Comparison of ENCODE assay signal across 19 mouse cellular contexts in genomic region chr2:174754231-174754630, GRCm38 (mm10). TPM values are rescaled to one million over a fixed set of nuclear protein-coding genes. Genes with fewer than 3 reads are reported as not detected.
DNase-seq lines count a peak whose midpoint lies in the region; ATAC-seq and TF ChIP-seq lines count a peak whose summit lies in the region.
"Had no signal": no experiment of that assay in that cellular context is flagged by ENCODE, and none has a peak within 500 bp of the region (broad histone marks: within the 10 kb centered on the region; RNA-seq: fewer than 3 reads in every experiment).

No protein-coding gene starts in this region.

- no peak for TF ChIP-seq EP300 in stomach, postnatal 0 days (optimal IDR thresholded peaks at IDR 0.05)

- no peak overlapping the region for H3K4me3 ChIP-seq in lung, embryonic 15.5 days
- no peak overlapping the region for H3K4me3 ChIP-seq in stomach, postnatal 0 days (ENCODE audit: low read depth, low read length)
- H3K4me3 ChIP-seq: embryonic facial prominence, embryonic 15.5 days; erythroblast, embryonic 14.5 days; forebrain, embryonic 15.5 days; heart, adult 2 months; heart, embryonic 12.5 days; hindbrain, embryonic 15.5 days had no signal

- no peak for TF ChIP-seq CTCF in stomach, postnatal 0 days (IDR thresholded peaks at IDR 0.05; ENCODE audit: low read depth)

- no peaks in the 10 kb centered on the region for H3K9me3 ChIP-seq in lung, embryonic 15.5 days
- no peaks in the 10 kb centered on the region for H3K9me3 ChIP-seq in stomach, postnatal 0 days (ENCODE audit: control insufficient read depth, low read length)
- H3K9me3 ChIP-seq: embryonic facial prominence, embryonic 15.5 days; forebrain, embryonic 15.5 days; heart, embryonic 12.5 days; hindbrain, embryonic 15.5 days had no signal

- 46% methylated on average over 1 of the region's 1 CpGs for WGBS in lung, embryonic 15.5 days
- 50% methylated on average over 1 of the region's 1 CpGs for WGBS in stomach, postnatal 0 days

- no peak overlapping the region for H3K9ac ChIP-seq in lung, embryonic 15.5 days
- H3K9ac ChIP-seq in stomach, postnatal 0 days (ENCODE audit: low read length) = no peak overlapping the region
- H3K9ac ChIP-seq: embryonic facial prominence, embryonic 15.5 days; forebrain, embryonic 15.5 days; heart, embryonic 12.5 days; hindbrain, embryonic 15.5 days had no signal

- peak; percentile 77; the same call in 1 of the 2 replicates for ATAC-seq in lung, embryonic 15.5 days (ENCODE audit: borderline replicate concordance, extremely low read depth, low FRiP score, low TSS enrichment)
- ATAC-seq in stomach, postnatal 0 days (ENCODE audit: low FRiP score, low TSS enrichment) = no peak
- ATAC-seq in frontal cortex, adult (ENCODE audit: low TSS enrichment) = no peak
- ATAC-seq: forebrain, embryonic 15.5 days had no signal

- H3K4me1 ChIP-seq in lung, embryonic 15.5 days = peaks cover 5% of the 10 kb centered on the region; the same call in 1 of the 2 replicates
- no peaks in the 10 kb centered on the region for H3K4me1 ChIP-seq in stomach, postnatal 0 days (replicated peaks; ENCODE audit: control insufficient read depth, insufficient read depth)
- H3K4me1 ChIP-seq: forebrain, embryonic 15.5 days; heart, embryonic 12.5 days; hindbrain, embryonic 15.5 days had no signal

- DNase-seq in forelimb bud, embryonic 11.5 days (ENCODE audit: low read depth, low spot score) = peak; percentile 35
- DNase-seq in lung, postnatal 14 days = peak; percentile 42
- DNase-seq in stomach, postnatal 0 days (ENCODE audit: low spot score) = peak; percentile 27
- no peak for DNase-seq in heart, postnatal 4 days
- no peak for DNase-seq in kidney, postnatal 14 days
- DNase-seq: adrenal gland, adult 8-10 months; adrenal gland, postnatal 36 days; cerebellum, adult 11 months; cerebellum, adult 8-10 months; cerebellum, postnatal 25 days; gastrocnemius, postnatal 14 days; heart, adult 2 months had no signal

- H3K36me3 ChIP-seq in lung, embryonic 15.5 days = no peaks in the 10 kb centered on the region
- H3K36me3 ChIP-seq in stomach, postnatal 0 days (ENCODE audit: control insufficient read depth, insufficient read depth, low read length) = no peaks in the 10 kb centered on the region
- H3K36me3 ChIP-seq: embryonic facial prominence, embryonic 15.5 days; forebrain, embryonic 15.5 days; heart, embryonic 12.5 days; hindbrain, embryonic 15.5 days had no signal

- H3K27me3 ChIP-seq in lung, embryonic 15.5 days = no peaks in the 10 kb centered on the region
- no peaks in the 10 kb centered on the region for H3K27me3 ChIP-seq in stomach, postnatal 0 days (ENCODE audit: control insufficient read depth, insufficient read depth, low read length)
- H3K27me3 ChIP-seq: embryonic facial prominence, embryonic 15.5 days; forebrain, embryonic 15.5 days; hindbrain, embryonic 15.5 days had no signal

- H3K4me2 ChIP-seq in lung, embryonic 15.5 days = no peak overlapping the region
- no peak overlapping the region for H3K4me2 ChIP-seq in stomach, postnatal 0 days (replicated peaks; ENCODE audit: low read depth)
- H3K4me2 ChIP-seq: embryonic facial prominence, embryonic 15.5 days; forebrain, embryonic 15.5 days; heart, embryonic 12.5 days; hindbrain, embryonic 15.5 days had no signal

- H3K27ac ChIP-seq in lung, embryonic 15.5 days = peak overlapping the region; percentile 83
- no peak overlapping the region; the same call in 1 of the 2 replicates for H3K27ac ChIP-seq in stomach, postnatal 0 days (replicated peaks)
- H3K27ac ChIP-seq: embryonic facial prominence, embryonic 15.5 days; forebrain, embryonic 15.5 days; heart, adult 2 months; hindbrain, embryonic 15.5 days had no signal

RNA-seq across cellular contexts. Expression of gene Edn3, which starts 6.2 kb away (rescaled TPM):
- 34.3 and 38.4 TPM in 2 replicates for polyA plus RNA-seq in lung, embryonic 15.5 days (2015; fragmentation: Nextera tagmentation; extraction: Ambion mirVana)
- polyA plus RNA-seq in stomach, postnatal 0 days (2015; fragmentation: Nextera tagmentation; extraction: Ambion mirVana) = 11.2 and 13.0 TPM in 2 replicates
- total RNA-seq in heart, postnatal 4 days (2021) = under 1 TPM; 0.19 to 0.23 TPM
- polyA plus RNA-seq: erythroblast, embryonic 14.5 days had no signal

Comparison
In these comparisons a context has a peak if more than half of its experiments do, and no peak if none do; other contexts are left out.
1. DNase-seq: peak in forelimb bud, embryonic 11.5 days (single experiment), lung, postnatal 14 days (single experiment) and stomach, postnatal 0 days (single experiment); none in heart, postnatal 4 days (single experiment) and kidney, postnatal 14 days (single experiment).